Mouse (Mus musculus) lung, postnatal 10 days (tissue): ENCODE measurements at regions not wholly inside any gene's neighbourhood (a gene's known extent, or its start where the extent isn't known, plus 50 kb on each side); places are given as distances from the start of the nearest gene placed in this dataset.

Experiments used
- DNase-seq: peaks from one replicate; pipeline ENCODE4 v3.0.0; 2021

- DNase-seq = no peak
Observed at GRCm38 (mm10) chr8:92522519-92522918, 151.6 kb upstream of the Irx6 start.

GRCm38 (mm10) chr8:92529756-92530155 is 144.3 kb upstream of the Irx6 start:
- DNase-seq = no peak

GRCm38 (mm10) chr8:92540636-92541035 is 133.5 kb upstream of the Irx6 start:
- DNase-seq = no peak

GRCm38 (mm10) chr8:92545347-92546059 is 128.6 kb upstream of the Irx6 start:
- peak; percentile 11 for DNase-seq

- no peak for DNase-seq
Observed at GRCm38 (mm10) chr8:92555140-92555539, 118.9 kb upstream of the Irx6 start.

GRCm38 (mm10) chr8:92555631-92556030 is 118.5 kb upstream of the Irx6 start:
- no peak for DNase-seq

- no peak for DNase-seq
Observed at GRCm38 (mm10) chr8:92562471-92562870, 111.6 kb upstream of the Irx6 start.

- no peak for DNase-seq
Observed at GRCm38 (mm10) chr8:92562962-92563361, 111.1 kb upstream of the Irx6 start.

GRCm38 (mm10) chr8:92569650-92570049 is 104.4 kb upstream of the Irx6 start:
- DNase-seq = no peak

GRCm38 (mm10) chr8:92579446-92579845 is 94.6 kb upstream of the Irx6 start:
- DNase-seq = peak; percentile 46

GRCm38 (mm10) chr8:92581051-92581450 is 93.0 kb upstream of the Irx6 start:
- DNase-seq = peak; percentile 47

- DNase-seq = no peak
Observed at GRCm38 (mm10) chr8:92600766-92601165, 73.3 kb upstream of the Irx6 start.

- no peak for DNase-seq
Observed at GRCm38 (mm10) chr8:92602973-92603372, 71.1 kb upstream of the Irx6 start.

GRCm38 (mm10) chr8:92605631-92606030 is 68.5 kb upstream of the Irx6 start:
- DNase-seq = no peak

- no peak for DNase-seq
Observed at GRCm38 (mm10) chr8:92607604-92608003, 66.5 kb upstream of the Irx6 start.

GRCm38 (mm10) chr8:92609908-92610307 is 64.2 kb upstream of the Irx6 start:
- no peak for DNase-seq

GRCm38 (mm10) chr8:92610487-92611059 is 63.5 kb upstream of the Irx6 start:
- DNase-seq = peak; percentile 6

- DNase-seq = peak; percentile 39
Observed at GRCm38 (mm10) chr8:92613486-92613885, 60.6 kb upstream of the Irx6 start.

GRCm38 (mm10) chr8:92616341-92617115 is 57.6 kb upstream of the Irx6 start:
- DNase-seq = no peak

GRCm38 (mm10) chr8:92618281-92618680 is 55.8 kb upstream of the Irx6 start:
- DNase-seq = peak; percentile 4
